Mouse (Mus musculus): ENCODE measurements around the gene Fam47e.
A peak's percentile ranks its signal among the peaks of the same experiment; 100 is the strongest.
"Not testable (repeated sequence)": the region's sequence is repeated elsewhere in the genome, so short reads cannot be mapped to it uniquely, and the experiment has no call there.

The Fam47e gene

DNA sequence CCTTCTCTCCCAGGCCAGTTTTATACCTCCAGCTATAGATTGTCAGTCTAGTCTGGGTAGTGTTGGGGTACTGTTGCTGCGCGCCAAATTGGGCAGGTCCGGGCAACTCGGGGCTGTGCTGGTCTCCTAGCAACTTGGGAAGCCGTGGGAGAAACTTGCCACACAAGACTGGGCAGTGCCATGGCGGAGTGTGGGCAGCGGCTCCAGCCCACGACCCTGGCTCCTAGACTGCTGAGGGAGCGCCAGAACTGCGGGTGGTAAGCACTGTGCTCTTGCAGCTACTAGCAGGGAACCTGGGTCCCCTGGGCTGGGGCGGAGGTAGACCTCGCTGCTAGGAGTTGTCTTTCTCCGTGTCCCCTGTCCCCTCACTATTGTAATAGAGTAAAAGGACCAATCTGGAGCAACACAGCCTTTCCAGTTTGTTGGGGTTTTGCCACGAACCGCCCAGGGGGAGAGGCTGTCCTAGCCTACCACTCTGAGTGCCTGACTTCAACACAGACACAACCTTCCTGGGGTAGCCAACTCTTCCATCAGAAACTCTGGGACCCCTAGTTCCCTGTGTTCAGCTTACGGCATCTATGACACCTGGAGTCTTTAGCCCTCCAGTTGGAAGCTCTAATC is at the start of gene Fam47e:
Fam47e (plus strand) TSS at position 179 of the 621 bp plus-strand sequence.
- no peak for DNase-seq (ENCODE audit: low read depth, low spot score)

DNA sequence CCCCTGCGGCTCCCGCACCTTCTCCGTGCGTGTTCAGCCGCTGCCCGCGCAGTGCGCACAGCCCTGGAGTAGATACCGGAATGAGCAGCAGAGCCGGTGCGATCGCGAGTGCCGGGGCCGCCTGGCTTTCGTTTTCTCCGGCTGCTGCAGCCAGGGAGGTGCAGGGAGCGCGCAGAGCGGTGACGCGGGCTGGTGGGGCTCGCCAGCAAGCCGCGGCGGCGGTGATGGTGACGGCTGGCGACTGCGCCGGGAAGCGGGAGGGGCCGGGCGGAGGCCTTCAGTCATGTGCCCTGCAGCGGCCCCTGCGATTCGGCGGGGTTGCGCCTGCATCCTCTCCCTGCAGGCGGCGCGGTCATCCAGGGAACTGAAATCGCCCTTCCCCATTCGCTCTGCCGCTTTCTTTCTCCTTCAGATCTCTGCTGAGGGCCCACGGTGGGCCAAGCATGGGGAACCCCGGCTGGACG is 49.4 kb upstream of the Fam47e start:
- peak; percentile 71 for DNase-seq (ENCODE audit: low read depth, low spot score)

DNA sequence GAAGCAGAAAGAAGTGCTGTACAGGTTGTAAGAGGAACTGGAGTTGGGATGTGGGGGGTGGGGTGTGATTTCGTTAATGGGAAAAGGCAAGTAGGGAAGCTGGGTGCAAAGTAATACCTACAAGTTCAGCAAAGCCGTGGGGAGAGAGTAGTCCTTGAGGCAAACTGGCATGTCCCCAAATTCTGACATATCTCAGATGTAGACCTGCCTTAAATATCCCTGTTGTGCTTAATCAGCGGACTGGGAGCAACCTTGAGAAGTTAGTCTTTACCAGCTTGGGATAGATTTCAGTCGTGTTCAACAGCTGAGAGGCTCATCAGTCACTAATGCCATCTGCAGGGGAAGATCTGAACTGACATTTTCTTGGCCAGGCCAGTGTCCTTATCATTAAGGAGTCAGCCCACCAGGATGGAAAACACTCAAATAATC is 48.6 kb upstream of the Fam47e start:
- no peak for DNase-seq (ENCODE audit: low read depth, low spot score)

DNA sequence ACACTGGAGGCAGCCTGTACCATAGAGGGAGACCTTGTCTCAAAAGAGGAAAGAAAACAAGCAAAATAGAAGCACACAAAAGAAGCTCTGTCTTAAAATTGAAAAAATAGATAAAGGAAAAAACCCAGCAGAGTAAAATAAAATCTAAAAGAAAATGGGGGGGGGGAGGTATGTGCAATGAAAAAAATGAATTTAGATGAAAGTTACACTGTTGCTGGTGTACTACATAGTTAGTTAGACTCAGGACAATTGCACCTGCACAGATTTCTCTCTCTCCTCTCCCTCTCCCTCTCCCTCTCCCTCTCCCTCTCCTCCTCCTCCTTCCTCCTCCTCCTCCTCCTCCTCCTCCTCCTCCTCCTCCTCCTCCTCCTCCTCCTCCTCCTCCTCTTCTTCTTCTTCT is 48.1 kb upstream of the Fam47e start, which contains the start of gene Scarb2:
Scarb2 (minus strand) TSS at position 101 of the 400 bp plus-strand sequence.
- no peak for DNase-seq (ENCODE audit: low read depth, low spot score)

DNA sequence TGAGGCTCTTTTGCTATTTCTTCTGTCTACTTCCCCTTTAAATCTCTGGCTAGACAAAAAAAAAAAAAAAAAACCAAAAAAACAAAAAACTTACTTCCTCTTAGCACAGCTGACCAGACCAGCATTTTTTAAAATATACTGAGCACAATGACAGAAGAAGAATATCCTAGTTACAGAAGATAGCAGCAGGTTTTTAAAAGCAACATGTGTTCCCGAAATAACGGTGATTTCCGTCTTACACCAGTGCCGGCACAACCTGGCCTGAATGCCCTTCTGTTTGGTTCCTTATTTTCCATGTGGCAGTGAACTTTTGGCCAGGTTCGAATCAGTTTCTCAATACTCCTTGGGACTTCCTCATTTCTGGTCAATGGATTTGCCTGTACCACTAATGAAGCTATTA is 46.0 kb upstream of the Fam47e start:
- no peak for DNase-seq (ENCODE audit: low read depth, low spot score)

DNA sequence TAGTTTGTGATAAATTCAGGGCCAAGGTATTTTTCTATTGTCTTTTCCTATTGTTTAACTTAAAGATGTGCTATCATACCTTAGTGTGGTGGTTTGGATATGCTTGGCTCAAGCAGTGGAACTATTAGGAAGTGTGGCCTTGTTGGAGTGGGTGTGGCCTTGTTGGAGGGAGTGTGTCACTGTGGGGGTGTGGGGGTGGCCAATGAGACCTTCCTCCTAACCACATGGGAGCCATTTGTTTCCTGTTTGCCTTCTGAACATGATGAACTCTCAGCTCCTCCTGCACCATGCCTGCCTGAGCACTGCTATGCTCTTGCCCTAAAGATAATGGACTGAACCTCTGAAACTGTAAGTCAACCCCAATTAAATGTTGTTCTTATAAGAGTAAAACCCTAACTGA is 43.6 kb upstream of the Fam47e start:
- no peak for DNase-seq (ENCODE audit: low read depth, low spot score)

DNA sequence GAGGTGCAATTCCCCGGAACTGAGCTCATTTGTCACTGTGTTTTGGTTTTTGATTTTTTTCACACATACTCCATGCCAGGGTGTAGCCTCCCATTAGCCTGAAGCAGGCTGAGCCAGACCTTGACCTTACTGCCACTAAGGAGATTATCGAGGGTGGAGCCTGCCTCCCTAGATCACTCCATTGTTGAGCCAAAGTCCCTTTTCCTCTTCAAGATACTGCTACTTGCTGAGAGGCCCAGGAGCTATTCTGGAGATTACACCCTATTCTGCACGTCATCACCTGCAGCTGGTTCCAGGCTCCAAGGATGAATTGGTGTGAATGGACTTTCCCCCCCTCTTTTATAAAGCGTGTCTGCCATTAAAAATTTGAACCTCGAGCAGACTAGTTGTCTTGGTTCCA is 42.8 kb upstream of the Fam47e start:
- no peak for DNase-seq (ENCODE audit: low read depth, low spot score)

DNA sequence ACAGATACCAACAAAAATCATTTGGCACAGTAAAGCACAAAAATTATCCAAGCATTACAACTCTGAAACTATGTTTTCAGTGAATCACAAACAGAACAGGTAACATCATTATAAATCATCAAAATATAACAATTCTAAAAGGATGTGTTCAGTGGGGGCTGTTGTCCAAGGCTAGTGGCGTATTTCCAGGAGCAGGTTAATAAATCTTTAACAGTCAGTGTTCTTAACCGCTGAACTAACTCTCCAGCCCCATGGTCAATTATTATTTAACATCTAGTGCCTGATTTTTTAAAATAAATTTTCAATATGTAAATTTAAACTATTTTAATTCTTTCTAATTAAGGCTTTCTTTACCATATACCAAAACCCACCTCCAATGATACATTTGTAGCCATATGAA is 33.7 kb upstream of the Fam47e start:
- DNase-seq (ENCODE audit: low read depth, low spot score) = not testable (repeated sequence)

DNA sequence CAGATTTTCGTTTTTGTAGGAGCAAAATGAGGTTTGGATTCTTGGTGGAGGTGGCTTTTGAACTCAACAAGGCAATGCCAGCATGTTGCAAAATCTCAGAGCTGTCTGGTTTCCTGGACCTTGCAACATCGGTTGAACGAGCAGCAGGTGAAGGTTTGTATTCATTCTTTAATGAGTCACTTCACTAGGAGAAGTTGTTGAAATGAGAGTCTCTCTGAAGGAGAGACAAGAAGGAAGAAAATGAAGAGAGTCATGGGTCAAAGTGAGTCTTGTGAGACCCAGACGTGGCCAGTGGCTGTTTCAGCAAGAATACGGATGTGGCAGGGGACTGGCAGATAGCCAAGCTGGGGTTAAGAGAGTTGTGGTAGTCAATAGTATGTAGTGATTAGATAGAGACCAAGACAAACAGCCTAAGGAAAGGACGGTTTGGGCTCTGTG is 30.0 kb upstream of the Fam47e start:
- no peak for DNase-seq (ENCODE audit: low read depth, low spot score)

DNA sequence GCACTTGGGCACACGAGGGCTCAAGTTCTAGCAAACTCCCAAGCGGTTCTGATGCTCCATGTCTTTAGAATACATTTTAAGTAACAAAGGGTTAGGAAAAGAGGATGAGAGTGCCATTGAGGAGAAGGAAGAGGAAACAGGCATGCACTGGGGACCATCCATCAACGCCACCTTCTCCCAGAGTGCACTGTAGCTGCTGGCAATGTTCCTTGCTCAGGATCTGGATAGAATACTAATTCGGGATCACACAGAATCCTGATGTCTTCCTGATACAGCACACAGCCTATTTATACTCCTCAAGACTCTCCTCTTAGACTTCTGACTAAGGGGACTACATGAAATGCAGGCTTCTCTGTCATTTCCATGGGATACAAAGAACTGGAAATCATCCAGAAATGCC is 15.2 kb upstream of the Fam47e start:
- no peak for DNase-seq (ENCODE audit: low read depth, low spot score)

DNA sequence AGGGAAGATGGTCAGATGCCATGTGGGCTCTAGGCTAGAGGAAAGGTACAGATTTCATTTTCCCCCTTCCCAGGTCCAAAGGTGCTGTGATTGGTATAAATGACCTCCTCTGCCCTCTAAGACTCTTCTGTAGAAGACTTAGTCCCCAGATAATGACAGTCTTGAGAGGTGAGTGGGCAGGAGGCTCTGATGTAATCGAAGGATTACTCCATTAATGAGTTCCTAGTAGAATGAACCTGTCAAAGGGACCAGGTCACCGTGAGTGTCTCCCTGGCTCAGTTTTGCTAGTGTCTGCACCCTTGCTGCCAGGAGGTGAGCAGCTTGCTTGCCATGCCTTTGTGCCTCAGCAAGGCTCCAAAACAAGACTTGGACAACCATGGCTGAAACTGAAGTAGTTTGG is 2.3 kb upstream of the Fam47e start:
- no peak for DNase-seq (ENCODE audit: low read depth, low spot score)

DNA sequence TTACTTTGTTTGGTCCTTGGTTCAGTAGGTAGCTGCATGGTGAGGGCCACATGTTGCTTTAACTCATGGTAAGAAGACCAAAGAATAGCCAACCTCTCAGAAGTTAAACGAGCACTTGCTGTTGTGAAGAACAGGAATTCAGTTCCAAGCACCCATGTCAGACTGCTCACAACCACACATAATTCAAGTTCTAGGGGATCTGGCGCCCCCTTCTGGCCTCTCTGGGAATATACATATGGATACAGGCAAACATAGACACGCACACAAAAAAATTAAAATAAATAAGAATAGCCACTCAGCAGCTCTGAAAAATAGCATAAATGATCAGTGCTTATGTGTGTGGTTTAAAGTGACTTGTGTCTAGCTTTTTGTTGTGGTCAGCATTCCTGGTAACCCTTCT is 930 bp upstream of the Fam47e start:
- DNase-seq (ENCODE audit: low read depth, low spot score) = no peak

DNA sequence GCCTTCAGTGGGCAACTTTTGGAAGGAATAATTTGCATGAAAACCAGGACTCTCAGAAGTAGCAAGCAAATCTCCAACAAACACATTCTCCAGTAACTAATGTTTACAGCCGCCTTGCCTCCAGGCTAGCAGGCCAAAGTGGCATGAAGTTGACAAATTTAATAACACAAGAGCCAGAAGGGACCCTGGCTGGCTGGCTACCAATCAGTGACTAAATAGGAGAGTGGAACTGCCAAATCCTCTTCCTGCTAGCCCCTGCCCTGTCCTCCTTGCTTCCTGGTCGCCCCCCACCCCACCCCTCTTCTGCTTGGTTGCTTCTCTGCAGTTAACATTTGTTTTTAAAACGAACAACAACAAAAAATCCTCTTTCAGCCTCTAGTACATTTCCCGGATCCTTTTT is 426 bp upstream of the Fam47e start:
- no peak for DNase-seq (ENCODE audit: low read depth, low spot score)

DNA sequence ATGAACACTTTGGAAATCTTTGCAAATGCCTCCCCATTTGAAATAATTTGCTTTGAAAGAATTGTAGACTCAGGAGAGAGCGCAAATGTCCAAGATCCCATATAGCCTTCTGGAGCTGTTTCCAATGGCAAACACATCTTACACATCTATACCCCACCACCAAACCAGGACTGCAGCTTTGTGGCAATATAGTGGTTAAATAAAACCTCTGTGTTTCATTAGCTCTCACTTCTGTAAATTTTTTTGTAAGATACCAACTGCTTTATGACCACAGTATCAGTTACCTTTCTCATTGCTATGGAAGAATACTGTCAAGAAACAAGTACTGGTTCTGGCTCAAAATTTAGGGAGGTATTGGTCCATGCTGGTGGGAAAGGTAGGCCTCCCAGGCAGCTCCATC is 1.0 kb downstream of the Fam47e start:
- no peak for DNase-seq (ENCODE audit: low read depth, low spot score)

DNA sequence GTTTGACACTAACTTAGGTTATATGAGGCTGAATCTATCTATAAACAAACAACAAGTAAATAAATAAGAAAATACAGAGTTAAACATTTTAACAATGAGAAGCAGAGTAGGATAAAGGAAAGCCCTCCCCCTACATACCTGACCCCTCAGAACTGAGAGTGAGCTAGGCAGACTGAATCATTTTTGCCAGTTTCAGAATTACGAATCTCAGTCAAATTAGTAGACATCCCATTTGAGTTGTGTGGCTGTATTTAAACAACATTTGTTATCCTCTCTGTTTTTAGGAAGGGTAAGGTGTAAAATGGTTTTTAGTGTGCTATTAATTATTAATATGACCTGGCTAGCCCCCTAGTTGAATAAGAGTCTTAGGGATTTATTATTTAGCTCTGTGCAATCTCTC is 2.6 kb downstream of the Fam47e start:
- DNase-seq (ENCODE audit: low read depth, low spot score) = no peak

DNA sequence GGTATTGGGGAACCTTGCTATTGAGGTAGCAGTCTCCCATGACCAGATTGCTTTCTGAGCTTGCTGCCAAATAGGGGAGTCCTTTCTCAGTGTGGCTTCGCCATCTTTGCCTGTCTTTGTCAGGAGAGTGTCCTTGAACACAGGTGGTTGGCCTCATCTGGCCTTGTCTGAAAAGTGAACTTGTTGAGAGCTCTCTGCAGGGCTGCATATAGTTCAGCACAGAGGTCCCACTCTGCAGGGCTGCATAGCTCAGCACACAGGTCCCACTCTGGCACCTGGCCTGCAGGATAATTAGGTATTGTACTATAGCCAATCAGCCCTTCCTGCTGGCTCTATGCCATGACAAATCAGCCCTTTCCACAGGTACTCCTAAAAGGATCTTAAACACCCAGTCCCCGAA is 5.3 kb downstream of the Fam47e start:
- no peak for DNase-seq (ENCODE audit: low read depth, low spot score)

DNA sequence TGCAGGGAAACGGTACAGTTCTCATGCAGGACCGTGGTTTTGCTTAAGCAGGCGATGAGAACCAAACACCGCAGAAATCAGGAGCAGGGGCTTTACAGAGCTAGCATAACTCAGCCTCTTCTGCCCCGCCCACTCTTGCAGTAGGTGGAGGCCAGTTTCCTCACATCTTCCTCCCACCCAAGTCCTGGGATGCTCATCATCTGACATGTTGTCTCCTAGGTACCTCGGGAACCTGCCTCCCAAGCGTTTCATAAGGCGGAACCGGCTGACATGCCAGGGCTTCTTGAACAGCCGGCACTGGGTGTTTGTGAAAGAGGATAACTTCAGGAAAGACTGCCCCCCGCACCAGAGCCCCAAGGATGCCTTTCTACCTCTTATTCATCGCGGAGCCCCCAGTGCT is 7.1 kb downstream of the Fam47e start:
- no peak for DNase-seq (ENCODE audit: low read depth, low spot score)

DNA sequence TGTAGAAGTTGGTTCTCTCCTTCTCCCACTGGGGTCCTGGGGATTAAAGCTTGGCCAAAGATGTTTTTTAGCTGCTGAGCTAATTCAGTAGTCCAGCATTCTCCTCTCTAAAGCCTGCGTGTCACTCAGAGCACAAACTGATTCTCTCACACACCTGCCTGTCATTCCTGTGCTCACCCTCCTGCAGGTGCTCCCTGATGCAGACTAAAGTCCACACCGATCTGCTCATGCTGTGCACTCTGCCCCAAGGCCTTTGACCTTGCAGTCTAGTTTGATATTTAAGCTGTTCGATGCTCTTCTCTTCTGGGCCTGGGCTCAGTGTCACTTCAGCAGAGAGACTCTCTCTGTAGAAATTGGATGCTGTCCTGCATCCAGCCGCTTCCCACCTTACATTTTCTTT is 16.4 kb downstream of the Fam47e start:
- DNase-seq (ENCODE audit: low read depth, low spot score) = no peak

DNA sequence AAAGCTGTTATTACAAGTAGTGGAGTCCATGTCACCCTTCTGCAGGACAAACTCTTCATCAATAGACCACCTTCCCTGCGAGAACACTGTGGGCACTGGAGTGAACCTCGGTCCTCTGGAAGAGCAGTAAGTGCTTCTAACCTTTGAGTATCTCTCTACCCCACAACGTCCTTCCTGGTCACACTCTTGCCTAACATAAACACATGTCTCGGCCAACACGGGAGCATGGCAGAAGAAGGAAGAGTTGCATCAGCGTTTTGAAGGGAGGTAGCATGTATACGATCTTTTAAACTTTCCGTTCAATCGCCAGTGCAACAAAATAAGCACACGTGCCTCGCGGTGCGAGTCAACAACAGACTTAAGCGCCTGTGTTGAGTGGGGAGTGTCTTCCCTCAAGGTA is 24.7 kb downstream of the Fam47e start:
- no peak for DNase-seq (ENCODE audit: low read depth, low spot score)

DNA sequence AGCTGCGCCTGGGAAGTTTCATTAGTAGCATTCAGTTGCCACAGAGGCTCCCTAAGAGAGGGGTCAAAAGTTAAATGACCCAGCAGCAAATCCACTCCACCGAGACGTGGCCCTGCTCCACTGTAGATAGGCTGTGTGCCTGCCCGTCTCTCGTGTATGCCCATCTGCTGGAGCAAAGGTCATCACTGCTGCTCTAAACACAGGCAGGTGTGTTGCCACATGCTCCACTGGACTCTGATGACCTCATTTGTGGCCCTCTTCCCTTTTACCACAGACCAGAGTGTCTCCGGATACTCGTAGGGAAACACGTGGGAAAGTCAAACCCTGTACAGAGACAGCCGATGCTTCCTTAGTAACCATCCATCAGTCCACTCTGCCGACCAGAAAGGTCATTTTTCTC is 31.1 kb downstream of the Fam47e start:
- DNase-seq (ENCODE audit: low read depth, low spot score) = no peak

DNA sequence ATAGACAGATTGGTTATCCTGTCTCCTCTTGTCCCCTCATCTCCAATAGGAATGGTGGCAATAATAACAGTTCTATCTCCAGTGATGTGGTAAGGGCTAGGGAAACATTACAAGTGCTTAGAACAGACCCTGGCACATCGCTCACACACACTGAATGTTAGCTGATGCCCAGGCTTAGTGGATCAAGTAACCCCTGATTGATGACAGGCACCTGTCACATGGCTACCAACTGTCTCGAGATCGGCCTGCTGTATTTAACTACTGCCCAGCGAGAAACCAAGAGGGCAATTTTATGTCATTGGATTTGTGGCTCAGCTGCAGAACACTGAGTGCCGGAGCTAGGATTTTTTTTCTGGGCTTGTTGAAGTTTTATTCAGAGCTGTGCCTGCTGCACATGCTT is 40.2 kb downstream of the Fam47e start:
- DNase-seq (ENCODE audit: low read depth, low spot score) = no peak

DNA sequence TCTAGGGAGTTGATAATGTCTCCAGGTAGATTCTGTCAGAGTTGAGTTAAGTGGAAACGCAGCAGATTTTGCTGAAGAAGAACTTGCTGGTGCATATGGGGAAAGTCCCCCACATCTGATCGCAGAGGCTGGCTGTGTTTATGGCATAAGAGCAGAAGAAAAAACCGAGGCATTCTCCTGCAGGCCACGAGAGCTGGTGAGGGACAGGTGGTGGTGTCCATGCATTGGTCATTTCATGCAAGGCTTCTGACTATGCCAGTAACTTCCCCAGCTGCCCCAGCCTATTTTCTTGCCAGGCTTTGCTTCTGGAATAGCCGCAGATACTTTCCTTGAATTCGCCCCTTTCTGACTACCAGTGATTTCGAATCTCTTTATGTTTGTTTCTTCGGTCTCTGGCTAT is 42.0 kb downstream of the Fam47e start:
- no peak for DNase-seq (ENCODE audit: low read depth, low spot score)

DNA sequence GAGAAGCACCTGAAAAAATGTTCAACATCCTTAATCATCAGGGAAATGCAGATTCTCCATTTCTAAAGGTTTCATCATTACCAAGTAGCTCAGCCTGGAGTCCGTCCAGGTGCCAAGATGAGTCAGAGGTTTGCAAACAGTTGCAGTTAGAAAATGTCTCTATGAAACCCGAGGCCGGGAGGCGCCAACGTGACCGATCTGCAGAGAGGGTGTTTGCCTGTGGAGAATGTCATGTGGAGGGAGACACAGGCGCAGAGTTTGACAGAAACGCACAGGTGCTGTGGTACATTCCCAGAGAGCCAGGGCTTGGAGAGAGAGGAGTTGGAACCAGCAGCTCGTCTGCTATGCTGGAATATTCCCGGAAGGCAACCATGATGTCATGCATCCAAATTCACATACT is 44.2 kb downstream of the Fam47e start:
- DNase-seq (ENCODE audit: low read depth, low spot score) = no peak

Data from retina, adult 2 months (tissue).